Mouse (Mus musculus): Measurements from ENCODE around the gene Igfbp7.

The Igfbp7 gene

GRCm38 (mm10) chr5:77380321-77380901, 27.4 kb downstream of the Igfbp7 start:
- no peak for DNase-seq (ENCODE audit: low spot score in 2 of 2)

- no peak for DNase-seq (ENCODE audit: low spot score in 2 of 2)
These were observed 28.3 kb downstream of the Igfbp7 start for GRCm38 (mm10) chr5:77379434-77380135.

GRCm38 (mm10) chr5:77378027-77378426, 29.8 kb downstream of the Igfbp7 start:
- DNase-seq (ENCODE audit: low spot score in 2 of 2) = no peak

- DNase-seq (ENCODE audit: low spot score in 2 of 2) = no peak
These were observed 32.3 kb downstream of the Igfbp7 start for GRCm38 (mm10) chr5:77375546-77375945.

- no peak for DNase-seq (ENCODE audit: low spot score in 2 of 2)
These were observed 32.9 kb downstream of the Igfbp7 start for GRCm38 (mm10) chr5:77374945-77375344.

- peak; percentile 18 to 31 for DNase-seq (ENCODE audit: low spot score in 2 of 2)
These were observed 35.1 kb downstream of the Igfbp7 start for GRCm38 (mm10) chr5:77372778-77373177.

- DNase-seq (ENCODE audit: low spot score in 2 of 2) = no peak
These were observed 35.6 kb downstream of the Igfbp7 start for GRCm38 (mm10) chr5:77372242-77372641.

- no peak for DNase-seq (ENCODE audit: low spot score in 2 of 2)
These were observed 37.4 kb downstream of the Igfbp7 start for GRCm38 (mm10) chr5:77370378-77370892.

- no peak for DNase-seq (ENCODE audit: low spot score in 2 of 2)
These were observed 38.4 kb downstream of the Igfbp7 start for GRCm38 (mm10) chr5:77369394-77369793.

GRCm38 (mm10) chr5:77368194-77368593, 39.6 kb downstream of the Igfbp7 start:
- DNase-seq (ENCODE audit: low spot score in 2 of 2) = no peak

- DNase-seq (ENCODE audit: low spot score in 2 of 2) = no peak
These were observed 40.2 kb downstream of the Igfbp7 start for GRCm38 (mm10) chr5:77367682-77368081.

- DNase-seq (ENCODE audit: low spot score in 2 of 2) = no peak
These were observed 40.7 kb downstream of the Igfbp7 start for GRCm38 (mm10) chr5:77367145-77367544.

GRCm38 (mm10) chr5:77366313-77366712, 41.5 kb downstream of the Igfbp7 start:
- no peak for DNase-seq (ENCODE audit: low spot score in 2 of 2)

- no peak for DNase-seq (ENCODE audit: low spot score in 2 of 2)
These were observed 43.3 kb downstream of the Igfbp7 start for GRCm38 (mm10) chr5:77364443-77365038.

GRCm38 (mm10) chr5:77363650-77364049, 44.2 kb downstream of the Igfbp7 start:
- no peak for DNase-seq (ENCODE audit: low spot score in 2 of 2)

- no peak for DNase-seq (ENCODE audit: low spot score in 2 of 2)
These were observed 45.7 kb downstream of the Igfbp7 start for GRCm38 (mm10) chr5:77362120-77362519.

GRCm38 (mm10) chr5:77361006-77361405, 46.8 kb downstream of the Igfbp7 start:
- no peak for DNase-seq (ENCODE audit: low spot score in 2 of 2)

GRCm38 (mm10) chr5:77359971-77360370, 47.9 kb downstream of the Igfbp7 start:
- no peak for DNase-seq (ENCODE audit: low spot score in 2 of 2)

GRCm38 (mm10) chr5:77358347-77358746, 49.5 kb downstream of the Igfbp7 start:
- no peak for DNase-seq (ENCODE audit: low spot score in 2 of 2)

- DNase-seq (ENCODE audit: low spot score in 2 of 2) = peak; percentile 18 to 32
These were observed 50.3 kb downstream of the Igfbp7 start for GRCm38 (mm10) chr5:77357405-77358149.

- DNase-seq (ENCODE audit: low spot score in 2 of 2) = no peak
These were observed 52.3 kb downstream of the Igfbp7 start for GRCm38 (mm10) chr5:77355307-77356265.
